Mouse (Mus musculus): ENCODE results near the gene Oxnad1.
"Not testable (repeated sequence)": the region's sequence is repeated elsewhere in the genome, so short reads cannot be mapped to it uniquely, and the experiment has no call there.

DNA sequence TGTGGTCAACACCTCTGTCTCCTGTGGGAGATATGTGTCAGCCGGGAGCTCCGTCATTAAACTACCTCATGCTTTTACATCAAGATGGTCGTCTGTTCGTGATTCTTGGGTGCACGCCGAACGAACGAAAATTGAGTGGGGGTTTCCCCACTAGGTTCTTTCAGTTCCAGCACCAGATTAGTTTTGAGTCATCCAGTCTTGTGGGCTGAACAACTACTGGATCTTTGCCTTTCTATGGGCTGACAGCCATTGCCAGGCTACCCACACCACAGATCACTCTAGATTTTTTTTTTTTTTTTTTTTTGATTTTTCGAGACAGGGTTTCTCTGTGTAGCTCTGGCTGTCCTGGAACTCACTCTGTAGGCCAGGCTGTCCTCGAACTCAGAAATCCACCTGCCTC lies 26.9 kb downstream of the Oxnad1 start:
- not testable (repeated sequence) for TF ChIP-seq CTCF (IDR thresholded peaks at IDR 0.05; ENCODE audit: insufficient read depth, low read length); POLR2A (IDR thresholded peaks at IDR 0.05; ENCODE audit: borderline replicate concordance, extremely low read depth, low read depth, low read length)
